Mouse (Mus musculus) midbrain, embryonic 11.5 days (tissue): ENCODE data around the gene Il18bp. TPM values are rescaled to one million over a fixed set of nuclear protein-coding genes. Genes with fewer than 3 reads are reported as not detected.

Experiments used
- ATAC-seq: fragments of 200-750 bp; cut with Nextera tagmentation; 2 replicates; pipeline ENCODE4 v1.8.0; 2017; ENCODE audit warnings: moderate TSS enrichment, moderate library complexity; ENCODE audit not compliant: low FRiP score
- DNase-seq: peaks from one replicate; pipeline ENCODE4 v3.0.0; 2015; ENCODE audit warnings: low spot score; ENCODE audit errors: missing footprints
- H3K27ac ChIP-seq: fragments of 300-500 bp; sonication (generic); 2 replicates; pipeline ENCODE4 v1.5.1; 2014; ENCODE audit warnings: low read depth, low read length
- H3K27me3 ChIP-seq: fragments of 300-500 bp; sonication (generic); 2 replicates; pipeline ENCODE4 v1.6.1; 2014; ENCODE audit warnings: mild to moderate bottlenecking, low read length, moderate library complexity, mixed read lengths; ENCODE audit not compliant: control insufficient read depth, insufficient read depth
- H3K36me3 ChIP-seq: fragments of 300-500 bp; sonication (generic); 2 replicates; pipeline ENCODE4 v1.6.1; 2014; ENCODE audit warnings: mild to moderate bottlenecking, low read length, moderate library complexity, mixed read lengths; ENCODE audit not compliant: control insufficient read depth, insufficient read depth
- H3K4me1 ChIP-seq: fragments of 300-500 bp; sonication (generic); 2 replicates; pipeline ENCODE4 v1.6.1; 2014; ENCODE audit warnings: low read length; ENCODE audit not compliant: control insufficient read depth, insufficient read depth
- H3K4me2 ChIP-seq: fragments of 300-500 bp; sonication (generic); 2 replicates; pipeline ENCODE4 v1.6.1; 2014; ENCODE audit warnings: mild to moderate bottlenecking, moderate library complexity
- H3K4me3 ChIP-seq: fragments of 300-500 bp; sonication (generic); 2 replicates; pipeline ENCODE4 v1.5.1; 2014; ENCODE audit warnings: low read depth, low read length
- H3K9ac ChIP-seq: fragments of 300-500 bp; sonication (generic); 2 replicates; pipeline ENCODE4 v1.6.1; 2014; ENCODE audit warnings: low read length
- H3K9me3 ChIP-seq: fragments of 300-500 bp; sonication (generic); 2 replicates; pipeline ENCODE4 v1.6.1; 2016; ENCODE audit warnings: low read length; ENCODE audit not compliant: control insufficient read depth
- WGBS: fragments of 180-500 bp; shearing (Covaris S2); extraction: QIAGEN DNeasy Blood & Tissue Kit; methylation state at CpG from one replicate; pipeline ENCODE4 v1.1.7; 2014; 5-methylcytosine and 5-hydroxymethylcytosine counted together
- polyA plus RNA-seq: library from polyadenylated mRNA; unstranded; fragments of >200 nt; fragmentation: Nextera tagmentation; extraction: Ambion mirVana; gene quantifications from 2 replicates; pipeline ENCODE4 v1.2.1, GENCODE M21; 2014

The Il18bp gene
- polyA plus RNA-seq, 1 experiment from 2014 or later: 3.4 TPM

- DNase-seq (no peak), ATAC-seq (no peak)
- WGBS: 75% methylated on average over 2 of the region's 2 CpGs
- Histone ChIP-seq H3K27ac (0 out of 2 replicates have a peak overlapping the region, but pooled peaks have one; percentile 11), H3K27me3 (no peaks in the 10 kb centered on the region), H3K4me3 (no peak overlapping the region), H3K4me1 (peaks cover 17% of the 10 kb centered on the region), H3K9ac (peak overlapping the region; percentile 28; the same call in 1 of the 2 replicates), H3K36me3 (no peaks in the 10 kb centered on the region), H3K4me2 (no peak overlapping the region; the same call in 1 of the 2 replicates), H3K9me3 (no peaks in the 10 kb centered on the region)
These were observed 49.7 kb downstream of the Il18bp start for GRCm38 (mm10) chr7:101968751-101969150.

GRCm38 (mm10) chr7:101967256-101967655 lies 51.2 kb downstream of the Il18bp start:
- Histone ChIP-seq H3K9me3 (no peaks in the 10 kb centered on the region), H3K4me1 (peaks cover 15% of the 10 kb centered on the region), H3K36me3 (no peaks in the 10 kb centered on the region), H3K27ac (no peak overlapping the region), H3K4me3 (no peak overlapping the region), H3K4me2 (no peak overlapping the region), H3K9ac (no peak overlapping the region), H3K27me3 (no peaks in the 10 kb centered on the region)
- WGBS: 86% methylated on average over 1 of the region's 1 CpGs
- ATAC-seq: no peak
- no peak for DNase-seq

- WGBS: 86% methylated on average over 2 of the region's 2 CpGs
- no peaks in the 10 kb centered on the region for H3K27me3 ChIP-seq
- peaks cover 5% of the 10 kb centered on the region for H3K4me1 ChIP-seq
These were observed 52.9 kb downstream of the Il18bp start for GRCm38 (mm10) chr7:101965606-101966005.

More at GRCm38 (mm10) chr7:101965606-101966005, 52.9 kb downstream of the Il18bp start:
- Histone ChIP-seq H3K36me3 (no peaks in the 10 kb centered on the region), H3K9me3 (no peaks in the 10 kb centered on the region), H3K9ac (no peak overlapping the region), H3K4me2 (no peak overlapping the region), H3K4me3 (no peak overlapping the region), H3K27ac (no peak overlapping the region)
- DNase-seq: no peak
- ATAC-seq: no peak

Other genes starting within 250 kb of the Il18bp start
- gene Phox2a, start 200.4 kb downstream of the Il18bp start, polyA plus RNA-seq: 0.52 and 1.1 TPM in 2 replicates
- gene Inppl1, start 180.5 kb downstream of the Il18bp start, polyA plus RNA-seq: 33.9 and 35.5 TPM in 2 replicates
- 1.5 and 1.7 TPM in 2 replicates for gene Folr2, start 161.5 kb downstream of the Il18bp start, polyA plus RNA-seq
- 80.6 and 87.8 TPM in 2 replicates for gene Anapc15, start 155.0 kb downstream of the Il18bp start, polyA plus RNA-seq
- gene Folr1, start 147.9 kb downstream of the Il18bp start, polyA plus RNA-seq: 11.6 and 12.4 TPM in 2 replicates
- gene Lamtor1, start 112.8 kb downstream of the Il18bp start, polyA plus RNA-seq: 120 and 132 TPM in 2 replicates
- 0.19 and 0.59 TPM in 2 replicates for gene Tomt, start 112.3 kb downstream of the Il18bp start, polyA plus RNA-seq
- gene Lrrc51, start 84.8 kb downstream of the Il18bp start, polyA plus RNA-seq: 8.3 and 10.2 TPM in 2 replicates
- 91.7 and 94.9 TPM in 2 replicates for gene Numa1, start 84.6 kb downstream of the Il18bp start, polyA plus RNA-seq
- gene Rnf121, start 46.8 kb upstream of the Il18bp start, polyA plus RNA-seq: 28.3 and 29.7 TPM in 2 replicates
- 22.6 and 23.7 TPM in 2 replicates for gene Xndc1, start 46.8 kb upstream of the Il18bp start, polyA plus RNA-seq
- 1.2 TPM in 2 replicates for gene Xntrpc, start 47.0 kb upstream of the Il18bp start, polyA plus RNA-seq
- gene Trpc2, start 64.4 kb upstream of the Il18bp start, polyA plus RNA-seq: not detected in 2 replicates
- gene Art1, start 83.1 kb upstream of the Il18bp start, polyA plus RNA-seq: 0.49 and 0.70 TPM in 2 replicates
- gene Art5, start 90.8 kb upstream of the Il18bp start, polyA plus RNA-seq: 0.70 and 0.81 TPM in 2 replicates
- not detected in 2 replicates for gene Chrna10, start 98.1 kb upstream of the Il18bp start, polyA plus RNA-seq
- 42.0 and 45.0 TPM in 2 replicates for gene Nup98, start 191.5 kb upstream of the Il18bp start, polyA plus RNA-seq
- 51.6 and 52.1 TPM in 2 replicates for gene Pgap2, start 191.5 kb upstream of the Il18bp start, polyA plus RNA-seq
- gene Rhog, start 237.4 kb upstream of the Il18bp start, polyA plus RNA-seq: 29.4 and 31.4 TPM in 2 replicates
- 9.1 and 11.6 TPM in 2 replicates for gene Stim1, start 249.1 kb upstream of the Il18bp start, polyA plus RNA-seq